Mouse (Mus musculus) embryo, embryonic 10.5 days (tissue): ENCODE measurements around the gene Gm10135.
"Not testable (repeated sequence)": the region's sequence is repeated elsewhere in the genome, so short reads cannot be mapped to it uniquely, and the experiment has no call there.

Source experiments
- DNase-seq: peaks from one replicate; pipeline ENCODE4 v3.0.0-alpha.2; 2015; ENCODE audit warnings: low spot score

Gm10135 gene

GRCm38 (mm10) chr5:72974602-72975001, at the start of gene Gm10135:
Gene Gm10135 (minus strand): TSS chr5:72974702.
- DNase-seq = no peak

- no peak for DNase-seq
Measured at GRCm38 (mm10) chr5:73023801-73024200, 49.3 kb upstream of the Gm10135 start.

DNA sequence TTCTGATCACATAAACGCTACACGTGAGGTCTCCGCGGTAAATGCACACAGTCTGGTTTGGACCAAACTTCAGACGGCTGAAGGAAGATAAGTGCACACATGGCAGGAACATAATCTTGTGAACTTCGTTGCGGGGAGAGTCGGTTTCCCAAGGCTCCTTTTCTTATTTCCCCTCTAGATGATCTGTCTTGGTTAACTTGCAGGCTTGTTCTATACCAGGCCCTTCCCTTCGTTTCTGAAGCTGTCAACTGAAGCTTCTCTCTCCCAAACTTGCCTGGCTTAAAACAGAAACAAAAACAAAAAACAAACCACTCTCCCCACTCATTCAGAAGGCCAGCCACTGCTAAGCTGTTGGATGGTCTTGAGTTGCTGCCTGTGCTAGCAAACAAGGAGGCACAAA, 40.2 kb upstream of the Gm10135 start:
- no peak for DNase-seq

GRCm38 (mm10) chr5:73013611-73014287, 39.2 kb upstream of the Gm10135 start:
- DNase-seq = not testable (repeated sequence)

DNA sequence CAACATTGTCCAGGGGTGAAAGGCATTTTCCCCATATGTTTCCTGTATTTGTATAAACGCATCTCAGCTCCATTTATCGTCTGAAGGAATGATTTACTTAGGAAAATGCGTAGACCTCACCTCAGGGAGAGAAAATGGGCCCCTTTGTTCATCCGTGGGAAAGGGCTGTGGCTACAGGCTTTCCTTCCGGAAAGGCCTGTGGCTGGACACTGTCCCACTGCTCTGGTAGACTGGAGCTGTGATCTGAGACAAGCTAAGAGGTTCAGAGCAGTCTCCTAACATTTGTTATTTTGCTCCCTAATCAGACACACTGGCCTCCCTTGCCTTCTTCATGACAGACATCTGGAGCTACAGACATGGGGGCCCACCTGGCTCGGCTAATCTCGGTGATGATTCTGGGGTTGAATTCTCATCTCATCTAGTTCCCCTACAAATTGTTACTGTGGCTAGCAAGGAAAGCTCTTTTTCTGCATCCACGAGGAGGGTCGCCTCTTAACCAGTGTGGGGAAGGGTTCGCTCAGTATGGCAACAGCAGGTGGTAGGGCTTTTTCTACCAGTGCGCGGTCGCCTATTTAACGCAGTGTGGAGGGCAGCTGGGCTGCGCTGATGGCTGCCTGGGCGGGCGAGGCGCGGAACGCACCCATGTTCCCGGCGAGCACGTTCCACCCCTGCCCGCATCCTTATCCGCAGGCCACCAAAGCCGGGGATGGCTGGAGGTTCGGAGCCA, 38.5 kb upstream of the Gm10135 start:
- not testable (repeated sequence) for DNase-seq

- DNase-seq = not testable (repeated sequence)
Measured at GRCm38 (mm10) chr5:73011806-73012205, 37.3 kb upstream of the Gm10135 start.

- not testable (repeated sequence) for DNase-seq
Measured at GRCm38 (mm10) chr5:73008230-73008629, 33.7 kb upstream of the Gm10135 start.

DNA sequence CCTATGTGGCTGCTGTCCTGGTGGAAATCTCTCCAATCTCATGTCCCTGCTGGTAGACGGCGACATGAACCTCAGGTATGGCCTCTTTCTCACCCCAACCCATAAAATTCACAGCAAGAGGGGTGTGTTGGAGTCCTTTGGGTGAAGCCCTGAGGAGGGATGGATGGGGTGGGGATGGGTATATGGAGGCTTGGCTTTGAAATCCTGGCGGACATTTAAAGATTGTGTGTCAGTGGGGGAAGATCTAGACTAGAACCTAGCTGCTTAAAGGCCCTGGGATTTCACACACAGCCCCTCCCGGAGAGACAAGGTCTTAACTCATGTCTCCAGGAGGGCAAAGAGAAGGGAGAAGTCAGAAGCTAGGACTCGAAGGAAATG, 33.1 kb upstream of the Gm10135 start:
- no peak for DNase-seq

GRCm38 (mm10) chr5:73006784-73007581, 32.5 kb upstream of the Gm10135 start, which contains the start of gene Slc10a4:
Gene Slc10a4 (plus strand): TSS chr5:73006883.
- DNase-seq = no peak

DNA sequence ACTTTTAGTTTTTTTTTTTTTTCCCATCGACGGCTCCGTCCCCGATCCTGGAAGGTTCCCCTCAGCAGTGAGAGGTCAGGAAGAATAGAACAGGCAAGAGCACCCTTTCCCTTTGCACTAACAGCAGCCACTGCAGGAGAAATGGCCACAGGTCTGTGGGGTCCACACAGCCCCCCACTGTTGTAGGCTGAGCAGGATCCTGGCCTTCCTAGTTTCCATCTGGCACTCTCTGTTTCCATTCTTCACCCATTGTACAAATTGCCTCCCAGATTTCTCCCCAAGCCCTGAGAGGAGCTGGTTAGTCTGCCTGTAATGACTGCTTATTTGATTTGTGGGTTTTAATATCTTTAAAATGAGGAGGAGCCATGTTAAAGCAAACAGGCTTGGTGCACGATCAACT, 29.5 kb upstream of the Gm10135 start:
- DNase-seq = no peak

DNA sequence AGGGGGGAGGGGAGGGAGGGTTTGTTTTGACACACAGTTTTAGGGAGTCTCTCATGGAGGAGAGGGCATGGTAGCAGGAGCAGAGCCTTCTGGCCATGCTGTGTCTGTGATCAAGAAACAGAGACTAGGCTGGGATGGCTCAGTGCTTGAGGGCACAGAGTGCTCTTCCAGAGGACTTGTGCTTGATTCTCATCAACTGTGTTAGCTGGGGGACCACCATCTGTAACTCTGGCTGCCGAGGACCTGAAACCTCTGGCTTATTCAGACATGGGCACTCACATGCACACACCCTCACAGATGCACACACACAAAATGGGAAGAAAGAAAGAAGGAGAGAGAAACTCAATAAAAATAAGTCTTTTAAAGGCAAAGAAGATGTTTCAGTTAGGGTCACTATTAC, 24.0 kb upstream of the Gm10135 start:
- not testable (repeated sequence) for DNase-seq

- DNase-seq = no peak
Measured at GRCm38 (mm10) chr5:72995379-72995778, 20.9 kb upstream of the Gm10135 start.

DNA sequence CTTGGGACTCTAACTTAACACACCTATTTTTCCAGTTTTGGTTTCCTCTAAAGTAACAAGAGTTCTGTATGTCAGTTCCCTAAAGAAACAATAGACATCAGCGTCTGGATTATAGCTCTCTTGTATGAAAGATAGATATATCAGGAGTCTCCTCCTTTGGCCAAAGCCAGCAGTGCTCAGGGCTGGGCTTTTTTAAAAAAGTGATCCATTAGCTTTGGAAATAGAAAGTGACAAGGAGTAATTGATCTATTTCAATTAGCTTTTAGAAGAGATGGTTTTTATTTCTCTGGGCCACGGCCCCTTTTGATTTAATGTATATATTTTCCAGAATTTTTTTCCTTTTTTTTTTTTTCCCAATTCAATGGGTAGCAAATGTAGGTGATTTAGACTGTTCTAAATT, 20.4 kb upstream of the Gm10135 start:
- DNase-seq = no peak

DNA sequence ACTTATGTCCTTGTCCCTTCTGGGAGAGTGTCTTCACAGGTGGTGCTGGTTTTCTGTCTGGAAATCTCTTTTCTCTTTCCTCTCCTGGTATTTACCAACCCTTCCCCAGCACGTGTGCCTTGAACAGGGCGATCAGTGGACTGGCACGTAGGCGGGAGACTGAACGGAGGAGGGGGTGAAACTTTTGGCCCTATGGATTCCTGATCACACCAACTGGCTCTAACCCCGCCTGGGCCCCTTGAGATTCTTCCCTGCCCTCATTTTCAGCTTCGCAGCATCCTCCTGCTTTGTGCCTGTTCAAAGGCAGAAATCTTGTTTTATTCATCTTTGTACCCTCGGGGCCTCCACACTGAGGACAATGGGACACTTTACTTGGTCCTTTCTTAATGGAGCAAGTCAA, 19.9 kb upstream of the Gm10135 start:
- DNase-seq = no peak

- DNase-seq = no peak
Measured at GRCm38 (mm10) chr5:72992474-72992873, 18.0 kb upstream of the Gm10135 start.

GRCm38 (mm10) chr5:72989756-72990155, 15.3 kb upstream of the Gm10135 start:
- no peak for DNase-seq

DNA sequence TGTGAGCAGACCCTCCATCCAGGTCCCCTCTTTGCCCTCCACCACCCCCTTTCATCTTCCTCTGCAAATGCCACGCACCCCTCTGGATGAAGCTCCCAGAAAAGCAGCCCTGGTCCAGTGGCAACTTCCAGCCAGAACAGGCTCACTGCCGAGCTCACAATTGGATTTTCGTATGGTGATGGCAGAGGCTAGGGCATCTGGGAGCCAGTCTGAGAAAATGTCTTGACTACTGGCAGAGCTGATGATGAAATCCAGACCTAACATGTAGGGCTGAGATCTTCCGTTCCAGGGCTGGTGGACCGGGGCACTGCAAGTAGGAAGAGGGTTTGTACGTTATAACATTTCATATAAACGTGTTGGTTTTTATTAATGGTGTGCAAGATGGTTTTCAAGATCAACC, 13.3 kb upstream of the Gm10135 start:
- DNase-seq = no peak

DNA sequence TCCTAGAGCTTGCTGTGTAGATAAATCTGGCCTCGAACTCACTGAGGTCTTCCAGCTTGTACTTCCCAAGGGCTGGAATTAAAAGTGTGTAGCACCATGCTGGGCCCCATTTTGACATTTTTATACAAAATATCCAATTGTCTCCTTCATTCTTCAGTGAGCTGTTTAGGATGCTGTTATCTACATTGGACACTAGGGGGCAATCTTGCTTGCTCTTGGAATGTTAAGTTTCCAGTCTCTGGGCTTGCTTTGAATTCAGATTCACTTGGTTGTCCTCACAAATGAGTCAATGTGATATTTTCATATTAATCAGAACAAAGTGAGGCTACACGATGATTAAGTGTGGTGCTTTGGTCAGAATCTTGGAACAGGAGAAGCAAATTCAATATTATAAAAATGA, 9.6 kb upstream of the Gm10135 start:
- peak; percentile 91 for DNase-seq

DNA sequence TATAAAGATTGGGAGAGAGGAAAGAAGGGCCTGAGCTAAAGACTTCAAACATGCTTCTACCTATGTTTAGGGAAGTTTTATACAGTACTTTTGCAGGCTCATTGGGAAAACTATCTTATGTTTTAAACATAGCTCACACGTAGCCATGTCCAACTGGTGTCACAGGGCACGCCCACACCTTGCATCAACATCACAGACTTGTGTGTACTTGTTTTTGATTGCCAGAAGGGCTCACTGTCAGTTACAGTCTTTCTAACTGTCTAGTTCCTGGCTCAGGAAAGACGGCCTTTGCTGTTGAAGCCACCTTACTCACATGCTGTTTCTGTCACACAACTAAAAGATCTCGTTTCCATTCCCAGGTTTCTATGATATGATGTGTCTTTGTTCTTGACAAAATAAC, 2.0 kb upstream of the Gm10135 start:
- no peak for DNase-seq

DNA sequence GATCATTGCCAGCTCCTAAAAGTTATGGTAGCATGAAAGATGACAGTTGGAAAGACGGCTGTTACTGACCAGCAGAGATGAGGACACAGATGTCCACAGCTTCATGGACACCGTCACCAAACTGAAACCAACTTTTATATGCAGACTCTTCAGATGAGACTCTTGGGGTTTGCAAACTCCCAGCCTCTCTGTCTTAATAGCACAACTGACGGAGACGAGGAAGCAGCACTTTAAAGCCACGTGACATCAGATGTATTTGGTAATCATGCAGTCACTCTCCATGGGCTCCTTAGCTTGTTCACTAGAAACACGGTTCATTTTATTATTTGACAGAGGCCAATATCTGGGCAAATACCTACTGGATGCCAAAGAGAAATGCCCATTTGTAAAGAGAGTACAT, 1.5 kb upstream of the Gm10135 start:
- no peak for DNase-seq

- no peak for DNase-seq
Measured at GRCm38 (mm10) chr5:72972934-72973333, 1.6 kb downstream of the Gm10135 start.

DNA sequence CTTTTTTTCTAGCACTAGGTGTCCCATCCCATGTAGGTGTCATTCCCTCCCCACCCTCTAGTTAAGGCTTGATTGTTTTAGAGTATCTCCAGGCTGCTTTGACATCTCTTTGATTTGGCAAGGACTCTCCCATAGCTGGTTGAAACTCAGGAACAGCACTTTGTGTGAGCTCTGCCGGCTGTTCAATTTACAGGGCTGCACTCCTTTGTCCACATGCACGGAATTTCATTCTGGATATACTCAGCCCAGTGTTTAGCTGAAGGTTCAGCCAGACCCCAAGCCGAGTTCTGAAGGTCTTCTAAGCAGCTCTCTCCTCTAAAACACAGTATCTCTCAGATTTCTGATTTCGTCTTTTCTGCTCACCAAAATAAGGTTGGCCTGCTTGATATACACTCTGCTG, 2.1 kb downstream of the Gm10135 start:
- DNase-seq = no peak

GRCm38 (mm10) chr5:72965706-72966105, 8.8 kb downstream of the Gm10135 start:
- DNase-seq = no peak
